Mouse (Mus musculus) adrenal gland, postnatal 25 days (tissue): ENCODE results near the gene Ccl12. TPM values are rescaled to one million over a fixed set of nuclear protein-coding genes. Genes with fewer than 3 reads are reported as not detected.

Experiments
- DNase-seq: peaks from one replicate; pipeline ENCODE4 v3.0.0; 2021; ENCODE audit warnings: mixed read lengths
- total RNA-seq: library from RNA; stranded (reverse); gene quantifications from 2 replicates; pipeline ENCODE4 v1.2.3, GENCODE M21; 2021

Gene Ccl12
- total RNA-seq, 1 experiment from 2014 or later: not detected

DNA sequence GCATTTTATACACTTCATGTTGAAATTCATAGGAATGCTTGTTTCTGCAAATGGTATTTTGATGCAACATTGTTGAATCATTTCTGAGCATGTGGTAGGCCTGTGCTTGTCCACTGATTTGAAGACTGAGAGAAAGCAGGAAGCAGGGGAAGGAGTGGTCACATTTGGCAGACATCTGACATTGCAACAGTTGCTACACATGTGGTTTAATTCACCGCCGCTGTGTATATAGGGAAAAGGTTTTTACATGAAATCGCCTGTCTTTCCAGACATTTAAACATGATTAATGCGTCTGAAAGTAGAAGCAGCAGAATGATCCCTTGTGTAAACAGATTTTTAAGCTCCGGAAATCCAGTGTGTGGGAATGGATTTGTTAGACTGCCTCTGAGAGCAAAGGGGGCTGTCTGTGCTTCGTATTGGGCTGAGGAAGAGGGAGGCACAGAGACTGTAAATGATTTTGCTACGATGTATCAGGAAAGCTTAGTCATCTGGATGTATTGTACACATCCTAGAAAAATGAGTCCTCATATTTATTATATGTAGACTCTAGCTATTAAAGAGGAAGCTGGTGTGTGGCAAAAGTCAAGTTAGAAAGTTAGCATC lies 37.9 kb downstream of the Ccl12 start:
- DNase-seq: no peak

Other genes with a start within 250 kb of the Ccl12 start
- gene 5530401A14Rik, start 241.2 kb upstream of the Ccl12 start, total RNA-seq: 0.12 TPM in 1 of 2 replicates, not detected in the other
- gene Asic2, start 133.4 kb upstream of the Ccl12 start, total RNA-seq: 1.6 and 1.9 TPM in 2 replicates
- gene Ccl2, start 66.3 kb upstream of the Ccl12 start, total RNA-seq: 0.67 TPM in 1 of 2 replicates, not detected in the other
- not detected in 2 replicates for gene Gm17268, start 63.3 kb upstream of the Ccl12 start, total RNA-seq
- gene Ccl7, start 56.1 kb upstream of the Ccl12 start, total RNA-seq: 0.43 and 1.2 TPM in 2 replicates
- 1.3 and 5.0 TPM in 2 replicates for gene Ccl11, start 44.0 kb upstream of the Ccl12 start, total RNA-seq
- gene Ccl8, start 13.3 kb downstream of the Ccl12 start, total RNA-seq: not detected in 2 replicates
- gene Ccl1, start 203.8 kb downstream of the Ccl12 start, total RNA-seq: not detected in 2 replicates